Mouse (Mus musculus) forebrain, embryonic 14.5 days (tissue): Measurements from ENCODE around the gene Dlg5. TPM values are rescaled to one million over a fixed set of nuclear protein-coding genes. Genes with fewer than 3 reads are reported as not detected.

Experiments used
- ATAC-seq: fragments of 200-750 bp; cut with Nextera tagmentation; 2 replicates; pipeline ENCODE4 v1.8.0; 2017; ENCODE audit warnings: mild to moderate bottlenecking, moderate library complexity
- DNase-seq: peaks from one replicate; pipeline ENCODE4 v3.0.0-alpha.2; 2015; ENCODE audit warnings: low spot score
- H3K27ac ChIP-seq: fragments of 300-500 bp; sonication (generic); 2 replicates; pipeline ENCODE4 v1.5.1; 2014; ENCODE audit warnings: low read depth, mild to moderate bottlenecking, control low read depth, low read length, moderate library complexity
- H3K27me3 ChIP-seq: fragments of 300-500 bp; sonication (generic); replicated peaks from 2 replicates; pipeline ENCODE4 v1.6.1; 2014; ENCODE audit warnings: low read length, control low read depth, mixed read lengths; ENCODE audit not compliant: control insufficient read depth, insufficient read depth
- H3K36me3 ChIP-seq: fragments of 300-500 bp; sonication (generic); 2 replicates; pipeline ENCODE4 v1.6.1; 2014; ENCODE audit warnings: low read length, control low read depth; ENCODE audit not compliant: control insufficient read depth, insufficient read depth
- H3K4me1 ChIP-seq: fragments of 300-500 bp; sonication (generic); 2 replicates; pipeline ENCODE4 v1.6.1; 2014; ENCODE audit warnings: antibody characterized with exemption, low read length, control low read depth; ENCODE audit not compliant: control insufficient read depth, insufficient read depth
- H3K4me2 ChIP-seq: fragments of 300-500 bp; sonication (generic); 2 replicates; pipeline ENCODE4 v1.6.1; 2014; ENCODE audit warnings: mild to moderate bottlenecking, control low read depth, low read length
- H3K4me3 ChIP-seq: fragments of 300-500 bp; sonication (generic); 2 replicates; pipeline ENCODE4 v1.5.1; 2014; ENCODE audit warnings: low read depth, low read length, control low read depth
- H3K9ac ChIP-seq: fragments of 300-500 bp; sonication (generic); 2 replicates; pipeline ENCODE4 v1.6.1; 2014; ENCODE audit warnings: mild to moderate bottlenecking, low read length, control low read depth, moderate library complexity
- H3K9me3 ChIP-seq: fragments of 300-500 bp; sonication (generic); replicated peaks from 2 replicates; pipeline ENCODE4 v1.6.1; 2016; ENCODE audit warnings: low read length, control low read depth, mixed read lengths; ENCODE audit not compliant: control insufficient read depth
- WGBS: fragments of 180-500 bp; shearing (Covaris S2); extraction: QIAGEN DNeasy Blood & Tissue Kit; methylation state at CpG from one replicate; pipeline ENCODE4 v1.1.7; 2014; 5-methylcytosine and 5-hydroxymethylcytosine counted together
- polyA plus RNA-seq: library from polyadenylated mRNA; unstranded; fragments of >200 nt; fragmentation: Nextera tagmentation; extraction: Ambion mirVana; gene quantifications from 2 replicates; pipeline ENCODE4 v1.2.1, GENCODE M21; 2014

Dlg5 gene
- polyA plus RNA-seq, 1 experiment from 2014 or later, result 20.3 TPM

- H3K27ac ChIP-seq, result no peak overlapping the region
Observed at GRCm38 (mm10) chr14:24269571-24269970, 23.9 kb upstream of the Dlg5 start.

DNA sequence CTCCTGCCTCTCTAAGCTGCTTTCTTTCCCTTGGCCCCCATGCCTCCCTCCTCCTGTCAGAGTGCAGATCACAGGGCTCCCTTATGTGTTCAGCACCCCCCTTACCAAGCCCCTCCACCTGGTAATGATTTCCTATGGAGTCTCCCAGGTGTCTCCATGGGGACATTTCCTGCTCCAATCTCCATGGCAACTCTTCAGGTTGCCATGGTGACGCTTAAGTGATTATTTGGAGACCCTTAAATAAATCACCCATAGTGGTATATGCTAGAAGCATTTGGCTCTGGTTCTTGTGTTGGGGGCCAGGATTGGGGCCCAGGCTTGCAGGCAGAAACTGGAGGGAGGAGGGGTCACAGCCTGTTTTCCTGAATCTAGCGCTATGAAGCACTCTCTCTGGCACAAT lies 17.2 kb upstream of the Dlg5 start:
- Histone ChIP-seq H3K4me3 (no peak overlapping the region), H3K27me3 (no peaks in the 10 kb centered on the region), H3K27ac (peak overlapping the region; percentile 81), H3K9ac (no peak overlapping the region), H3K9me3 (no peaks in the 10 kb centered on the region), H3K4me1 (peaks cover 20% of the 10 kb centered on the region), H3K4me2 (0 out of 2 replicates have a peak overlapping the region, but pooled peaks have one; percentile 0), H3K36me3 (no peaks in the 10 kb centered on the region)
- ATAC-seq (peak; percentile 89), DNase-seq (peak; percentile 88)
- WGBS, result 40% methylated on average over 2 of the region's 2 CpGs

More at GRCm38 (mm10) chr14:24269571-24269970, 23.9 kb upstream of the Dlg5 start:
- no peak for DNase-seq
- Histone ChIP-seq H3K36me3 (no peaks in the 10 kb centered on the region), H3K4me1 (no peaks in the 10 kb centered on the region), H3K4me2 (no peak overlapping the region), H3K9me3 (no peaks in the 10 kb centered on the region), H3K9ac (no peak overlapping the region), H3K4me3 (no peak overlapping the region), H3K27me3 (no peaks in the 10 kb centered on the region)
- ATAC-seq, result no peak
- 53% methylated on average over 1 of the region's 1 CpGs for WGBS

- no peaks in the 10 kb centered on the region for H3K9me3 ChIP-seq
- WGBS, result 84% methylated on average over 6 of the region's 6 CpGs
- H3K4me2 ChIP-seq, result no peak overlapping the region
- H3K4me3 ChIP-seq, result no peak overlapping the region
- H3K36me3 ChIP-seq, result no peaks in the 10 kb centered on the region
- H3K4me1 ChIP-seq, result peaks cover 20% of the 10 kb centered on the region
- H3K27ac ChIP-seq, result peak overlapping the region; percentile 81
- H3K9ac ChIP-seq, result no peak overlapping the region
- no peak for DNase-seq
- ATAC-seq, result no peak
- H3K27me3 ChIP-seq, result no peaks in the 10 kb centered on the region
Observed at GRCm38 (mm10) chr14:24262382-24262781, 16.7 kb upstream of the Dlg5 start.

DNA sequence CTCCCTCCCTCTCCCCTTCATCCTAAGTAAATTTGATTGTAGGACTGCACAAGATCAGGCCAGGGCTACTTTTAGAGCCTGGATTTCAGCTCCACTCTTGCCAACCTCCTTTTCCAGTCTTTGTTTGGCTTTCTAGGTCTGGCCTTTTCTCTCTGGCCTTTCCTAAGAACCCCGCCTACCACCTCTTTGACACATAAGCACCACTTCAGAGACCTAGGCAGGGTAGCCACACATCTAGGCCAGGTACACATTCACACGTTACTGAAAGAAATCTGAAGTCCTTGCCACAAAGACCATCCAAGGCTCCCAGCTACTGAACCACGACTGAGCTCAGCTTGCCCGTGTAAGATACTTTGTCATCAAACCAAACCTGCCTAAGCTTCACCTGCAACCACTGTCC lies 14.7 kb upstream of the Dlg5 start:
- no peak overlapping the region for H3K4me2 ChIP-seq
- no peak overlapping the region for H3K9ac ChIP-seq
- H3K9me3 ChIP-seq, result no peaks in the 10 kb centered on the region
- DNase-seq (no peak), ATAC-seq (no peak)
- no peaks in the 10 kb centered on the region for H3K36me3 ChIP-seq
- H3K27ac ChIP-seq, result no peak overlapping the region
- WGBS, result 77% methylated on average over 4 of the region's 4 CpGs
- no peaks in the 10 kb centered on the region for H3K27me3 ChIP-seq
- peaks cover 20% of the 10 kb centered on the region for H3K4me1 ChIP-seq
- no peak overlapping the region for H3K4me3 ChIP-seq

GRCm38 (mm10) chr14:24255956-24256355 lies 10.2 kb upstream of the Dlg5 start:
- no peaks in the 10 kb centered on the region for H3K36me3 ChIP-seq
- peaks cover 4% of the 10 kb centered on the region; the same call in 1 of the 2 replicates for H3K4me1 ChIP-seq
- H3K27me3 ChIP-seq, result no peaks in the 10 kb centered on the region
- H3K27ac ChIP-seq, result no peak overlapping the region
- no peak overlapping the region for H3K9ac ChIP-seq
- no peak overlapping the region for H3K4me3 ChIP-seq
- no peak overlapping the region for H3K4me2 ChIP-seq
- ATAC-seq (no peak), DNase-seq (no peak)
- WGBS, result 60% methylated on average over 2 of the region's 2 CpGs
- H3K9me3 ChIP-seq, result no peaks in the 10 kb centered on the region

- H3K27ac ChIP-seq, result no peak overlapping the region
- H3K4me3 ChIP-seq, result no peak overlapping the region
- no peaks in the 10 kb centered on the region for H3K36me3 ChIP-seq
- H3K9me3 ChIP-seq, result no peaks in the 10 kb centered on the region
- DNase-seq (peak; percentile 17), ATAC-seq (0 out of 2 replicates have a peak, but pooled peaks have one; percentile 20)
- peaks cover 4% of the 10 kb centered on the region; the same call in 1 of the 2 replicates for H3K4me1 ChIP-seq
- 14% methylated on average over 8 of the region's 8 CpGs for WGBS
- no peak overlapping the region for H3K9ac ChIP-seq
- H3K27me3 ChIP-seq, result no peaks in the 10 kb centered on the region
- no peak overlapping the region for H3K4me2 ChIP-seq
Observed at GRCm38 (mm10) chr14:24253611-24254202, 8.0 kb upstream of the Dlg5 start.

DNA sequence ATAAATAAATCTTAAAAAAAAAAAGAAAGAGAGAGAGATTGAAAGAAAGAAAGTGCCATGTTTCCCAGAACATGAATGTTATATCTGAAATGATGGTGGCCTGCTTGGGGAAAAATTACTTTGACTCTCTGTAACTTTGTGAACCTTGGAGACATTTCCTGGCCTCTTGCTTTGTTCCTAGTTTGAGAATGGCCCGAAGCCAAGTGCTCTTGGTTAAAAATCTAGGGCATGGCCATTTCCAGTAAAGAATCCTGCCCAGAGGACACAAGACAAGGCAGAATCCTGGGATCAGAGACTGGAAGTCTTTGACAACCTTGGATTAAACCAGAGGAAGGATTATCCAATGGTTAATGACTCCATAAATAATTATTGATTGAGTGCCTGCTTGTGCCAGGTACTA lies 5.6 kb upstream of the Dlg5 start:
- no peak overlapping the region for H3K9ac ChIP-seq
- no peaks in the 10 kb centered on the region for H3K27me3 ChIP-seq
- H3K36me3 ChIP-seq, result no peaks in the 10 kb centered on the region
- H3K4me3 ChIP-seq, result no peak overlapping the region
- H3K4me1 ChIP-seq, result peaks cover 4% of the 10 kb centered on the region; the same call in 1 of the 2 replicates
- 87% methylated on average over 1 of the region's 1 CpGs for WGBS
- ATAC-seq (no peak), DNase-seq (no peak)
- H3K4me2 ChIP-seq, result no peak overlapping the region
- H3K9me3 ChIP-seq, result no peaks in the 10 kb centered on the region
- no peak overlapping the region for H3K27ac ChIP-seq

DNA sequence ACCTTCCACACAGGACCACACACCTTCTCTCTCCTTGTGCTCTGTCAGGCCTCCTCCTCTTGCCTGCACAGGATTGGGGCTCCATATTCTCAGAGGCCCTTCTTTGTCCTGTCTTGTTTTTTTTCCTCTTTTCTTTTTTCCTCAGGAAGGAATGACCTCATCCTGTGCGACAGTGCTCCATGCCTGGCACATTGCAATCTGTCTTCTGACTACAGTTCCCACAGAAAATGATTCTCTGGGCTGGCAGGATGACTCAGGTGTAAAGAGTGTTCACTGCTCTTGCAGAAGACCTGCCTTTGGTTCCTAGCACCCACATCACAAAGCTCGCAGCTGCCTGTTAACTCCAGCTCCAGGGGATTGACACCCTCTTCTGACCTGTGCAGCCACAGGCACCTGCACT lies 4.2 kb upstream of the Dlg5 start:
- no peak for ATAC-seq

GRCm38 (mm10) chr14:24244330-24245176 lies 1.2 kb downstream of the Dlg5 start:
- peaks cover 7% of the 10 kb centered on the region; the same call in 1 of the 2 replicates for H3K4me1 ChIP-seq
- peak overlapping the region; percentile 86 for H3K4me3 ChIP-seq
- peak; percentile 51 for DNase-seq
- peak; percentile 57 for ATAC-seq
- peaks cover 10% of the 10 kb centered on the region; the same call in 1 of the 2 replicates for H3K36me3 ChIP-seq
- H3K9me3 ChIP-seq, result no peaks in the 10 kb centered on the region
- peak overlapping the region; percentile 67 for H3K4me2 ChIP-seq
- H3K27ac ChIP-seq, result peak overlapping the region; percentile 93
- under 1% methylated on average over 38 of the region's 40 CpGs for WGBS
- no peaks in the 10 kb centered on the region for H3K27me3 ChIP-seq
- peak overlapping the region; percentile 95 for H3K9ac ChIP-seq

More for the DNA sequence above, 4.2 kb upstream of the Dlg5 start:
- no peak overlapping the region for H3K4me2 ChIP-seq
- H3K9me3 ChIP-seq, result no peaks in the 10 kb centered on the region
- no peaks in the 10 kb centered on the region for H3K27me3 ChIP-seq
- no peaks in the 10 kb centered on the region for H3K36me3 ChIP-seq
- H3K9ac ChIP-seq, result no peak overlapping the region
- 69% methylated on average over 2 of the region's 2 CpGs for WGBS
- H3K4me3 ChIP-seq, result no peak overlapping the region
- no peak for DNase-seq
- no peak overlapping the region for H3K27ac ChIP-seq
- peaks cover 7% of the 10 kb centered on the region; the same call in 1 of the 2 replicates for H3K4me1 ChIP-seq
